Mouse (Mus musculus): ENCODE measurements around the gene Nde1.

Nde1 gene

GRCm38 (mm10) chr16:14163731-14164130 is 656 bp downstream of the Nde1 start:
- no peak for DNase-seq (ENCODE audit: low read depth)

GRCm38 (mm10) chr16:14166490-14166889 is 3.4 kb downstream of the Nde1 start:
- DNase-seq (ENCODE audit: low read depth) = no peak

- no peak for DNase-seq (ENCODE audit: low read depth)
Observed at GRCm38 (mm10) chr16:14169706-14170105, 6.6 kb downstream of the Nde1 start.

DNA sequence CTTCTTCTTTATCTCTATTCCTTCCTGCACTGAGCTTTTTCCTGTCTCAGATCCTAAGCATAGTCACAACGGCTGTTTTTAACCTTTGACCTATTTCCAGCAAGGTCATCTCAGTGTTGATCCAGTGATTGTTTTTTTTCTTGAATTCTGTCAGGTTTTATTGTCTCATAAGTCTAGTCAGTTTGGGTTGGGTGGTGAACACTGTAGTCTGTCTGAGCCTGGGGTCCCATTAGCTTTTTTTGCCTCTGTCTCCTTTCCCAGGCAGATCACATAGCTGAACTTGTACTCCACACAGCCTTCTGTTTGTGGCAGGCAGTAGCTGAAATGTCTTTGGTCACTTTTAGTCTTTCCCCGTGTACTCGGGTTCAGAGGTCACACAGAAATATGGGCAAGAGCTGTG is 15.0 kb downstream of the Nde1 start:
- no peak for DNase-seq (ENCODE audit: low read depth)

DNA sequence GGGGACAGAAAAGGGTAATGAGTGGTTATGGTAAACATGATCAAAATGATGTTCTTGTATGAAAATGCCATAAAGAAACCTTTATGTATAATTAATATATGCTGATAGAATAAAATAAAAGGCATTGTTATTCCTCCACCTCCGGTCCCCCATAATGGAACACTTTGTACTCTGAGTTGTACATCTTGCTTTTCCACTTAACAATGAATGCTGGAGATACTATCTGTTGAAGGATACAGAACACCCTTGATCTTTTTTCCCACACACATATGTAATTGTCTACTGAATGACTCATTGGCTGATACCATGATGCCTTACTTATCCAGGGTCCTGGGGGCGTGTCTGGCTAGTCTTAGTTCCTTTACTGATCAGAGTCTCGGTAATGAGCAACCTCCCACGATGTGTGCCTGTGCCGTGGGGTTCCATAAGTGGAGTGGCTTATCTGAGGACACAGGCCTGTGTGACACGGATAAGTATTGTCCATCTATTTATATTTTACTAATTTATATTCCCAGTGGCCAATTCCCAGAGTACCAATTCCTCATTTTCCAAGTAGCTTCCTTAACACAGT is 17.2 kb downstream of the Nde1 start:
- DNase-seq (ENCODE audit: low read depth) = no peak

- no peak for DNase-seq (ENCODE audit: low read depth)
Observed at GRCm38 (mm10) chr16:14182360-14182759, 19.3 kb downstream of the Nde1 start.

DNA sequence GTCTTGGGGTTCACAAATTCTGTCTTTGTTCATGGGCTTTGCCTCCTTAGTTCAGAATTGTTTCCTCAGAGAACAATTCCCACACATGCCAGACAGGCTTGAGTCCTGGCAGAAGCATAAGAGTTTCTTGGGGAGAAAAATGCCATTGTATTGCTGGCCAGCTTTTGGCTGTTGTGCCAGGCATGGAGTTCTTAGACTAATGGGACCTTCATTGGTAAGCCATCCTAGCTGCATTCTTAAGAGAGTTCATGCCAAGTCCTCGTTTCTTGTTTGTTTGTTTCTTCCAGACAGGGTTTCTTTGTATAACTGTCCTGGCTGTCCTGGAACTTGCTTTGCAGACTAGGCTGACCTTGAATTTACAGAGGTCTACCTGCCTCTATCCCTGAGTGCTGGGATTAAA is 20.8 kb downstream of the Nde1 start:
- DNase-seq (ENCODE audit: low read depth) = no peak

GRCm38 (mm10) chr16:14185516-14185915 is 22.4 kb downstream of the Nde1 start:
- no peak for DNase-seq (ENCODE audit: low read depth)

- no peak for DNase-seq (ENCODE audit: low read depth)
Observed at GRCm38 (mm10) chr16:14194164-14194950, 31.3 kb downstream of the Nde1 start.

GRCm38 (mm10) chr16:14195427-14195826 is 32.4 kb downstream of the Nde1 start:
- DNase-seq (ENCODE audit: low read depth) = peak; percentile 45

GRCm38 (mm10) chr16:14198798-14199197 is 35.7 kb downstream of the Nde1 start:
- no peak for DNase-seq (ENCODE audit: low read depth)

- no peak for DNase-seq (ENCODE audit: low read depth)
Observed at GRCm38 (mm10) chr16:14215156-14215555, 52.1 kb downstream of the Nde1 start.

- DNase-seq (ENCODE audit: low read depth) = peak; percentile 58
Observed at GRCm38 (mm10) chr16:14237100-14237723, 74.1 kb downstream of the Nde1 start.

DNA sequence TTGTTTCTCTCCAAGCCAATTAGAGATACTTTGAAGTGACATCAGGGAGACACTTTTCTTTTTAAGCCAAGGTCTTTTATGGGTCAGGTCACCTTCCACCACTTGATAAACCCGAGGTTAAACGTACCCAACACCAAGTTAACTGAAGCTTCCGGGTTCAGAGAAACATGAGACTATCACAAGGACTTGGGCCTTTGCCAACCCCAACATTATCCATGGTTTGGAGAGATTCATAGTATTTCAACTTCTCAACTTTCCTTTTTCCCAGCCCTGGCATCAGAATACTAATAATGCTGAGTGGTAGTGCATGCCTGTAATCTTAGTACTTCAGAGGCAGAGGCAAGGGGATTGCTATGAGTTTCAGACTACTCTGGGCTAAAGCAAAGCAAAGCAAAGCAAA is 79.0 kb downstream of the Nde1 start:
- no peak for DNase-seq (ENCODE audit: low read depth)
